Mouse (Mus musculus): Measurements from ENCODE around the gene Foxj3. TPM values are rescaled to one million over a fixed set of nuclear protein-coding genes. Genes with fewer than 3 reads are reported as not detected.
"Not testable (repeated sequence)": the region's sequence is repeated elsewhere in the genome, so short reads cannot be mapped to it uniquely, and the experiment has no call there.

The Foxj3 gene
- 10 to 100 TPM; 41.6 to 44.0 TPM for total RNA-seq (2021)

DNA sequence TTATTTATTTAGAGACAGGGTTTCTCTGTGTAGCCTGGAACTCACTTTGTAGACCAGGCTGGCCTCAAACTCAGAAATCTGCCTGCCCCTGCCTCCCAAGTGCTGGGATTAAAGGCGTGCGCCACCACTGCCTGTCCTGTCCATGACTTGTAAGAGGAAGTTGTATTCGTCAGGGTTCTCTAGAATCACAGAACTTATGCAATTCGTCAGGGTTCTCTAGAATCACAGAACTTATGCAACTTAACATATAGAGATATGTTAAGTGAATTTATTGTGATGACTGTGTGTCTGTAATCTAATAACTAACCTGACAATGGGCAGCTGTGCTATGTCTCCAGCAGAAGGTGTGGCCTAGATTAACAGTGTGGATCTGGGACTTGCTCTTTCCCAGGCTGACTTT lies at the start of gene Foxj3:
Gene Foxj3, plus strand, starts transcription at position 390 of the 400 bp plus-strand sequence.
- intact Hi-C loops (cut with DNase I), result loop anchor here (5.0 kb wide), 2 partner anchors 109 to 289 kb away; no protein-coding TSS in a partner anchor
- not testable (repeated sequence) for DNase-seq

DNA sequence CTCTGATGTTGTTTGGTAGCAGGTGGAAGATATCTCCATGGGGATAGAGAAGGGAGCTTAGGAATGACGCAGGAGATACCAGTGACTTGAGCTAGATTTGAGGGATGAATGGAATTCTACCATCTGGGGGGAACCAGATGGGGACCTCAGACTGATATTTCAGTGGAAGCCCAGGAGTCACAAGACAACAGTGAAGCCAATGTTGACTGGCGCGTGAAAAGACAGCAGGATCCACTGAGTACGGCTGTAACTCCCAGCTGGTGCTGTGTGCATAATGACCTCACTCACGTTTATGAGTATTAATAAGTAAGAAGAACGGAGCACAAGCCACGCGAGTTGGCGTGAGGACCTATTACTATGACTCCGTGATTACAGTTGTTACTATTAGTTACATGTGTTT lies 47.1 kb upstream of the Foxj3 start:
- DNase-seq, result no peak
- intact Hi-C loops (cut with DNase I), result no loop called here

DNA sequence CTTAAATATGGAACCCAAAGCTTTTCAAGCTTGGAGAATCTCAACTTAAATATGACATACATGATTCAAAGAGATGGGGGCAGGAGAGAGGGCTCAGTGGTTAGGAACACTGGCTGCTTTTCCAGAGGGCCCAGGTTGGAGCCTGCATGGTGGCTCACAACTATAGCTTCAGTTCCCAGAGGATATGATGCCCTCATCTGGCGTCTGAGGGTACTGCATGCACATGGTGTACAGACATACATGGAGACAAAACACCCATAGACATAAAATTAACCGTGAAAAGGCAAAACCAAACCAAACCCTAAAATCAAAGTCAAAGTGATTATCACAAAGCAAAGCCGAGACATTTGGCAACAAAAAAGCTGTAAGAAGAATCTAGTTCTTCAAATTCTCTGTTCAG lies 46.0 kb upstream of the Foxj3 start:
- DNase-seq, result peak in 1 of 2 experiments; percentile 41
- intact Hi-C loops (cut with DNase I), result no loop called here

DNA sequence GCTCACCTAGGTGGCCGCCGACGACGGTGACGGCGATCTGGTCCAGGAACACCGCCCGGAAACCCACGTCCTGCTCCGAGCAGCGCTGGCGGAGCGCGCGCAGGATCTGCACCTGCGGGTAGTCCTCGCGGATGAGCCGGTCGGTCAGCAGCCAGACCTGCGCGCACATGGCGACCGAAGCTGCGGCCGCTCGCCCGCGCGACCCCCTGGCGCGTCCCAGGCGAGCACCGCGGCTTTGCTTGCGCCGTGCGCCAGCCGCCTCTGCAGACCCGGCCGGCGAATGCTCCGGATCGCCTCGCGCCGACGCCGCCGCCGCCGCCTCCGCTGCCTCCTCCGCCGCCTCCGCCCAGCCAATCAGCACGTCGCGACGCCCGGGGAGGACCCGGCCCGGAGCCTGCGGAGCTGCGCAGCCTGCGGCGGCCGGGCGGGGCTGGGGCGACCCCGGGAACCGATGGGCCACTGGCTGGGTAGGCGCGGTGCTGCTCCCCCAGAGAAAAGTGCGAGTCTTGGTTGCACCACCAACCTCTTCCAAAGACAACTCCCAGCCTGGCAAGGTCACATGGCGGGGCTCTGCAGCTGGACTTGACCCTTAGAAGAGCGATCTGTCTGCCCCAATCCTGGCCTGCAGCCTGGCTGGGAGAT lies 44.4 kb upstream of the Foxj3 start, which contains the start of gene Rimkla:
Gene Rimkla, minus strand, starts transcription at position 338 of the 642 bp plus-strand sequence.
- intact Hi-C loops (cut with DNase I), result no loop called here
- DNase-seq, result peak; percentile 72 to 77

DNA sequence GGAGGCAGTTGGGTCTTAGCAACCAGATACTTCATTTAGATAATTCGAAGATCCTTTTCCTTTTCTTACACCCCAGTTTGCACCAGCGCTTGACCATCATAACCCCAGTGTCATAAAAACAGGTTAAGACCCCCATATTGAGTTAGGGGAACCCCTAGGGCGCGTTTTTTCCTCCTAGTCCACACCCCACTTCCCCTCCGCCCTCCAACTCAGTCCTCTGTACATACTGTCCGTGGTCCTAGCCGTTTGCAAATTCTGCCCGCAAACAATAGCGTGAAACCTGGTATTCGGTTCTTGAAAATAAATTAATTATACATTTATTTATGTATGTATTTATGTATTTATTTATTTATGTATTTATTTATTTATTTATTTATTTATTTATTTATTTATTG lies 43.9 kb upstream of the Foxj3 start:
- peak in 1 of 2 experiments; percentile 15 for DNase-seq
- intact Hi-C loops (cut with DNase I), result no loop called here

DNA sequence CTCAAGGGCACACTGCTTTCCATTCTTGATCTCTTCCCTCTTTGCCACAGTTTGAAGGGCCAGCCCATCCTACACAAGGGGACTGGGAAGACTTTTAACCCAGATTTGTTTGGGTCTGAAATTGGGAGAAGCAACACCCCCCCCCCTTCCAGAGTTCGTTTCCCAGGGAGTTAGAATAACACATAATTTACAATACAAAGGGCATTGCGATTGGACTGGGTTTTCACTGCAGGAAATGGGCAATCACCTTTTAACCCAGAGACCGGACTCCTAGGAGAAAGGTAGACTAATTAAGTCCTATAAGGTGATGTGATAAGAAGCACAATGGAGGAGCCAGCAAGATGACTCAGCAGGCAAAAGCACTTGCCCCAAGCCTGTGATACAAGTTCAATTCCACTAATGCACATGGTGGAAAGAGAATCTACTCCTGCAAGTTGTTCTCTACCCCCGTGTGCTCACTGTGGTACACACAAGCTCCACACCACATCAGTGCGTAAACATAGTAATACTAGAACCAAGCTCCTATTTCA lies 38.4 kb upstream of the Foxj3 start:
- intact Hi-C loops (cut with DNase I), result no loop called here

DNA sequence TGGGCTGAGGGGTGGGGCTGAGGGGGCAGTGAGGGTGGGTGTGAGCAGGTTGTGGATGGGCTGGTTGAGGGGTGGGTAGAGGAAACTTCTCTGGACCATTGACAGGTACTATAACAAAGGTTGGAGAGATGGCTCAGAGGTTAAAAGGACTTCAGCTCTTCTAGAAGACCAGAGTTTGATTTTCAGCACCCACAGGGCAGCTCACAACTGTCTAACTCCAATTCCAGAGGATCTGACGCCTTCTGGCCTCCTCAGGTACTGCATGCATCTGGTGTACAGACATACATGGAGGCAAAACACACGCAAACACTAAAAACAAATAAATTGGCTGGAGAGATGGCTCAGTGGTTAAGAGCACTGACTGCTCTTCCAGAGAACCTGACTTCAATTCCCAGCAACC lies 25.2 kb upstream of the Foxj3 start:
- no peak for DNase-seq
- intact Hi-C loops (cut with DNase I), result no loop called here

More for the DNA sequence above, 38.4 kb upstream of the Foxj3 start:
- DNase-seq, result no peak

DNA sequence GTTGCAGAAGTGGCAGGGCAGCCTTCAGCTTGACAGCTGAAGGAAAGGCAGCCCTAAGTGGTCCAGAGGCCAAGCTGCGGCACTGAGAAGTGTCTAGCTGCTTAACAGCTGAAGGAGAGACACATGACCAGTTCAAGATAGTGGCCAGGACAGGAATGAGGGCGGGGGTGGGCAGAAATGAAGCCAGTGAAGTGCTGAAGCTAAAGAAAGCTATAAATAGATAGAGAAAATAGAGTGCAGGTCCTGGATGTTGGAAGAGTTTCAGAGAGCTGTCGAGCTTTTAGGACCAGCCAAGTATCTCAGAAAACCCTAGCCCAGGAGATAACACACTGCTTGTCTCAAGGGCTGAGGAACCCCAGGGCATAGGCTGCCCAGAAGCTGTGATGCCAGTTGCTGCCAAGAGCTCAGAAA lies 24.1 kb upstream of the Foxj3 start:
- peak; percentile 31 to 50 for DNase-seq
- intact Hi-C loops (cut with DNase I), result no loop called here

DNA sequence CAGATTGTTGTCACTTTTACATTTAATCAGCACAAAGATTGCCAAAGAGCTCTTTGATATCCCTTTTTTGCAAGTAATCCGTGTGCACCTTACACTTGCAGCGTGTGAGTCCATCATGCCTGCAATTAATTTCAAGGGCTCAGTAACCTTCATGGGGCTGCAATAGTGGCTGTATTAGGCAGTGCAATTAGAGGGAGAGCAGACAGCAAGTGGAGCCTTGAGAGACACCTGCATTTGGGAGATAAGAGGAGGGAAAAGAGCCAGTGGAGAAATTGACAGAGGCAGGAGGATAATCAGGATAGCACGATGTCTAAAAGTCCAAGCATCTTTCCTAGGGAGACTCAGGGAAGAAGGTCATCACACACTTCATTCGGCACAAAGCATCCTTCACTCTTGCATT lies 13.2 kb upstream of the Foxj3 start:
- intact Hi-C loops (cut with DNase I), result no loop called here

DNA sequence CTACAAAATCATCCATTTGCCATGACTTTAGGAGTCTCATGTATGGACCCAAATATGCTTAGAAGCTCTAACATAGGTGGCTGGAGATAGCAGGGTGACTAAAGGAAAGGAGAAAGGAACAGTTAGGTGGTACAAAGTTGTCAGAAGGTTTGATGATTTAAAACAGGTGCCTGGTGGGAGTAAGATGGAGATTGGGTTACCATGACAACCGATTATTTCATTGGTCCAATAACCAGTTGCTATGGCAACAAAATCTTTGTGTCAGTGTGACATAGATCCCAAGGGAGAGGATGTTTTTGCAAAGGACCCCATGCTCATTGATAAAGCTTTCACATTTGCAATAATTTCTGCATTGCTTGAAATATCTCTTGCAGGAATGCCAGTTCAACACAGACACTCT lies 12.8 kb upstream of the Foxj3 start:
- DNase-seq, result no peak
- intact Hi-C loops (cut with DNase I), result no loop called here

More for the DNA sequence above, 13.2 kb upstream of the Foxj3 start:
- no peak for DNase-seq

DNA sequence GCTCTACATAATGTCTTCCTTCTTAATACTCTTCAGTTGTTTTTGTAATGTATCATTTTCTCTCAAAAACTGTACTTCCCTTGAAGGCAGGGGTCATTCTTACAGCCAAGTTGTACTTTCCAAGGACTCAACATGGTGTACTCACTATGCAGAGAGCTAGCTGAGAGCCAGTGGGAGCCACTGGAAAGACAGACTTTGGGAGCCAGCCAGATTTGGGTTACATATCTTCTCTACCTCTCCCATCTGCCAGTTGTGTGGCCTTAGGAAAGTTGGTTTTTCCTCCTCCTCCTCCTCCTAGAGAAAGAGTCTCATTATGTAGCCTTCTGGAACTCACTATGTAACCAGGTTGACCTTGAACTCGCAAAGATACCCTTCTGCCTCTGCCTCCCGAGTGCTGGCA lies 12.3 kb upstream of the Foxj3 start:
- intact Hi-C loops (cut with DNase I), result no loop called here
- no peak for DNase-seq

DNA sequence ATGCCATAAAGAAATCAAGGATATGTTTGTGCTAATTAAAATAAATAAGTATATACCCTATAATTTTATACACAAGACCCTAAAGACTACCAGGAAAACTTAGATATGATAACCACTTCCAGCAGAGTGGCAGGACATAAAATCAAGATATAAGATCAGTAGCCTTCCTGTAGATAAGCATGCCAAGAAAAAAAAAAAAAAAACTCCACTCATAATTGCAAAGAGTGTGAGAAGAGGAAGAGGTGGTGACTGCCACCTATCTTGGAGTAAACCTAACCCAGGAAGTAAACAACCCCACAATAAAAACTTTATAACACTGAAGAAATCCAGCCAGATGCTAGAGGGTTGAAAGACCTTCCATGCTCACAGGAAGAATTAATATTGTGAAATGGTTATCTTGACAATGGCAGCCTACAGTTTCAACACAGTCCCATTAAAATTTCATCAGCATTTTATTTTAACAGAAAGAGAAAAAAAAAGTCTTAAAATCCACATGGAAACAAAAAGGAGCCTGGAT lies 10.4 kb upstream of the Foxj3 start:
- intact Hi-C loops (cut with DNase I), result no loop called here
- DNase-seq, result no peak

DNA sequence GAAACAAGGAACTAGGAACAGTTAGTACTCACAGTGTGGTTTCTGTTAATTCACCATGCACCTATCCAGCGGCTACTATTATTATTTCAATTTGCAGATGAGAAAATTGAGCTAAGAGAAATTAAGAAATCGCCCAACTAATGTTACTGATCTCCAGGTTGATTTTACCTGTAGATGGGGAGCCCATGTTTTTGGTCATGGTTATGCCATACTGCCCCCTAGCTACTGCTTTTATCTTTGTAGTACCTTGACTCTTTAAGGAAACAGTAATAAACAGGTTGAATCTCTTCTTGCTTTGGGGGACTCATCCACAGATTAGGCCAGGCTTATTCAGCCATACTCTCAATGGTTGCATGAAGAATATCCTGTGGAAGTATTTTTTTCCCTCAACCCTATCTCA lies 5.0 kb upstream of the Foxj3 start:
- intact Hi-C loops (cut with DNase I), result no loop called here
- DNase-seq, result no peak

DNA sequence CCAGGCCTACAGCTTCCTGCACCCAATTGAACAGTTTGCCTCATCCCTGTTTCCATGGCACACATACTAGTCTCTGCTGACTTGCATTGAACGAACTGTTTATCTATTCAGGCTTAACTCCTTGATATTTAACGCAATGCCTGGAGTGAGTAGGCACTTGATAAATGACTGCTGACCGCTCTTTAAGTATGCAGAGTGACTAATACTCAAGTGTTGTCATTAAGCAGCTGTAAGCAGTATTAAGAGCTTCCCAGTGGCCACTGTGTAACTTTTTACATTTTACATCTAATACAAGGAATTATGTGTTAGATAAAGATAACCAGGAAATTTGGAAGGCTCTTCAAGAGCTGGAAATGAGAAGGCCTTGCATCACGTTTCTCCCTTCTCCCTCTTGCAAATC lies 1.7 kb upstream of the Foxj3 start:
- no peak for DNase-seq
- intact Hi-C loops (cut with DNase I), result loop anchor here (5.0 kb wide), 2 partner anchors 108 to 288 kb away; no protein-coding TSS in a partner anchor

DNA sequence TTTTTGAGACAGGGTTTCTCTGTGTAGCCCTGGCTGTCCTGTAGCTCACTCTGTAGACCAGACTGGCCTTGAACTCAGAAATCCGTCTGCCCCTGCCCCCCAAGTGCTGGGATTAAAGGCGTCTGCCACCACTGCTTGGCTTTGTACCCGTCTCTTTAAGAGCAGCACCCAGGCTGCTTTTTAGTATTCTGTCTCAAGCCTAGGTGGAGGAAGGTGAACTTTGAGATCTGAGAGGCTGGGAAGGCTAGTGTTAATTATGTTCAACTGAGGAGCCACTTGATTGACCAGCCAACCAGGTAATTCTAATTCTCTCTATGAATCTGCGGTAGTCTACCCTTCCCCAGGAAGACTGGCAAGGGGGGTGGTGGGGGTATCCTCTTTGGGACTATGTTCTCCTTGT lies 632 bp downstream of the Foxj3 start:
- DNase-seq, result no peak
- intact Hi-C loops (cut with DNase I), result loop anchor here (5.0 kb wide), 2 partner anchors 110 to 290 kb away; no protein-coding TSS in a partner anchor

DNA sequence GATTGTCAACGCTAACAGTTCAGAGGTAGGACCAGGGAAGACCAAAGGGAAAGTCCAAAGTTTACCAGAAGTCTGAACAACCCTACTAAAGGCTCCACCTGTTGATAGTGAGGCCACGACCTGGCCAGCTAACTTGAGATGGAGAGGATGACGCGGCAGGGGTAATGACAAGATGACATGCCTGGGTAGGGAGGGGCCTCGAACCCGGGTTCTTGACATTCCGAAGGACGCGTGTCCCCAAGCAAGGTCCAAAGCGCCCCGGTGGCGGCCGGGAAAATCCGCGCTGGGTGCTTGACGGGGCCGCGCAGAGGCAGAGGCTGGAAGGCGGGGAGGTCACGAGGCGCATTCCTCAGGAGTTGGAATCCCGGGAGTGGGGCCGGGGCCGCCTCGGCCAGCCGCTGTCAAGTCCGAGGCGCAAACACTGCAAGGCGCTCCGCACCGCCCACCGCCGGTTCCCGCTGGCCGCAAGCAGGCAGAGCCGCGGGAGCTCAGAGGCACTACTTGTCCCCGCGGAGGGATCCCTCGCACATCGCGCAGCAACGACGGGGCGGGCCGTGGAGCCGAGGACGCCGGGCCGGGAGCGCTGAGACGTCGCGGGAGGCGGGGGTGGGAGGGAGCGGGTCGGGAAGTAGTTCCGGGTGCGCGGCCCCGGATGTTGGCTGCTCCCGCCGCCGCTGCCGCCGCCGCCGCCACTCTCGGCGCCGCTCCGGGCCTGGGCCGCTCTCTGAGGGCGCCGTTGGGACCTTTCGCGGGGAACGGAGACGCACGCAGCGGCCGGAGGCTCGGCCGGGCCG lies 2.4 kb downstream of the Foxj3 start, which contains the start of gene Frg2f1:
Gene Frg2f1, minus strand, starts transcription at position 499 of the 794 bp plus-strand sequence.
- intact Hi-C loops (cut with DNase I), result loop anchor here (2.0 to 5.0 kb wide), 3 partner anchors 88 to 292 kb away; no protein-coding TSS in a partner anchor
- DNase-seq, result peak; percentile 96

DNA sequence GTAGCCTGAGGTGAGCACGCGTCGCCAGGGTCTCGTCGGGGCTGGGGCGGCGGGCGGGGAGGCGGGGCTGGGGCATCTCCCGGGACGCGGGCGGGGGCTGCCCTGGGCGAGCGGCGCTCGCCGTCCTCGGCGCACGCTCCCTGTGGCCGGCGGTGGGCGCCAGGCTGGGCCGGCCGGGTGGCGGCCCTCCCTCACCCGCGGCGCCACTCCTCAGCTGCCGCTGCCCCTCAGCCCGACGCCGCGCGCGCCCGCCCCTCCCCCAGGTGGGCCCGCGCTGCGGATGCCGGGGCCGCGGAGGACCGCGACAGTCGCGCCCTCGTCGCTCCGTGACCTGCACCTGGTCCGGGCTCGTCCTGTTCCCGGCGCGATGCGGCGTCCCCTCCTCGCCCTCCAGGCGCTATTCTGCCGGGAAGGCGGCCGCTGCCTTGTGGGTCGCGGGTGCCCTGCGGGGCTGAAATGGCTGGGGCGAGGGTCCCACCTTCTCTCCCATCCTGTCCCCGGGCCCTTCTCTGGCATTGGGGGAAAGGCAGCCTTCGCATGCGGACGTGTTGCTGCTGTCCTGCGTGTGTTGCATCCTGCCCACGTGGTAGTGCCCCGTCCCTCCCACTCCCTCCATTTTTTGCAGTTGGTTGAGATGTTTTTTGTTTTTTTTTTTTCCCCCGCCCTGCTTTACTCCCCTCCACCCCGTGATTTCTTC lies 3.2 kb downstream of the Foxj3 start:
- intact Hi-C loops (cut with DNase I), result loop anchor here (2.0 to 5.0 kb wide), 3 partner anchors 87 to 293 kb away; no protein-coding TSS in a partner anchor
- DNase-seq, result peak; percentile 56 to 61

DNA sequence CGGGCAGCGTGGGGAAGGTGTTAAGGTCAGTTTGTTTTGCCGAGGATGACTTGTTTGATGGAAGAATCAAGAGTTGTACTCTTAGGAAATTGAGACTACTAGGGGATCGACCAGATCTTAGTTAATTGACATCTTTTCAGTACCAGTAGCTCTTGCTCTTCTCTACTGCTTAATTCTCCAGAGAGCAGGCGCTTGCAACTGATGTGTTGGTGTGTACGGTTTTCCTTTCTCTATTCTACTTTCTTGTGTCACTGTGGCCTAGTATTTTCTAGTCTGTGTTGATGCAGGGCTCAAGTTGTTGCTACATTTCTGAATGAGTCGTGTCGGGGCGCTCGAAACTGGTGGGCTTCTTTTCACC lies 3.7 kb downstream of the Foxj3 start:
- intact Hi-C loops (cut with DNase I), result no loop called here

DNA sequence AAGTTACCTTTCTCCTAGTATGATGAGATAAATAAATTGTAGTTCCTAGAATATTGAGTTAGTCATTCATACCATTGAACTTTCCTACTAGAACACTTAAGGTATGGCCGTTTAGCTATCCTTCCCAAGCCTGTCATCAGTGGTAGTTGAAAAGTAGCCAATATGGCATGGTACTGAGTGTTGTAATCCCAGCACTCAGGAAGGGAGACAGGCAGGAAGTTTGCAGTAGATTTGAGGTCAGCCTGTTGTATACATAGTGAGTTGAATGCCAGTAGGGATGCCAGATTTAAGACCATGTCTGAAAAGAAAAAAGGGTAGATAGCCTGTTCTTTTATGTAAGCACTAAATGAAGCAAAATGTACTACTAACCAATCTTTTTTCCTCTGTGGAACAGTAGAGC lies 14.1 kb downstream of the Foxj3 start:
- no peak for DNase-seq
- intact Hi-C loops (cut with DNase I), result no loop called here

More for the DNA sequence above, 3.7 kb downstream of the Foxj3 start:
- no peak for DNase-seq

DNA sequence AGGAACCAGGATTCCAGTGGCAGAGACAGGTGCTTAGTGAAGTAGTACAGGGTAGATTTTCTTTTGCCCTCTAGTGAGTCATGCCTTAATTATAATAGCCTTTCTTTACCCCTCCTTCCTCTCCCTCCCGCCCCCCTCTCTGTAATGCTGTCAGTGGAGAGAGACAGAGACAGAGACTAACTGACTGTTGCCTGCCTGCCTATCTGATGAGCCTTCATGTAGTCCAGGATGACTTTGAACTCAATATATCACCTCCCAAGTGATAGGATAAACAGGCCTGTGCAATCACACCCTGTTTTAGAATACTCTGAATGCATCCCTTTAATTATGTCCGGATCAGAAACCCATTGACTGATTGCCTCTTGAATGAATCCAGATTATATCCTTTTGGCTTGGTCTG lies 18.7 kb downstream of the Foxj3 start:
- no peak for DNase-seq
- intact Hi-C loops (cut with DNase I), result no loop called here

DNA sequence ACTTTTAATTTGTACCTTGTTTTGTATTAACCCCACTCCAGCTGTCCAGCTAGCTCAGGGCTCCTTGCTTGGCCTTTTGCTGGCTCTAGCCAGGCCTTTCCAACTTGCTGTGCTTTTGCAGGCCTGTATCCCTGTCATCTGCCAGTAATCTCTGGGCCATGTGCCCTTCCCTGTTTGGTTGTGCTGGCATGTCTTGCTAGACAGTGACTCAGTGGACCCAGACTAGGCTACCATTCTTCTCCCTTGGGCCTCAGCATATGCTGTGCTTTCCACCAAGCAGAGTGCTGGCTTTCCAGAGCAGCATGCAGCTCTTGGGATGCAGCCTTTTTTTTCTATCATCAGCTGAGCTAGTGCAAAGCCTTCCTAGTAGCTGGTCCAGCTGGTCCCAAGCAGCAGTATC lies 26.3 kb downstream of the Foxj3 start:
- DNase-seq, result no peak
- intact Hi-C loops (cut with DNase I), result no loop called here
